Mouse (Mus musculus): Measurements from ENCODE around the gene Mrpl53. TPM values are rescaled to one million over a fixed set of nuclear protein-coding genes. Genes with fewer than 3 reads are reported as not detected.

Mrpl53 gene
- total and polyA plus RNA-seq, 3 experiments: 52.2 to 74.0 (median 55.5) TPM

DNA sequence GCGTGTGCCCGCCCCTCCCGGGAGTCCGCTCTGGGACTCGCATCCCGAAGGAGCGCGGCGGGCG is 38.8 kb upstream of the Mrpl53 start, which contains the start of gene Tlx2:
Tlx2 (minus strand) TSS at position 47 of the 64 bp plus-strand sequence.
- no peak for DNase-seq (ENCODE audit: extremely low read depth)
- Histone ChIP-seq H3K9ac (ENCODE audit: insufficient read depth, low read depth) (no peak within 1 kb of the TSS), H3K27ac (ENCODE audit: insufficient read depth, low read depth) (no peak within 1 kb of the TSS), H3K36me3 (replicated peaks in 1 of 2; ENCODE audit: control insufficient read depth in 1 of 2, insufficient read depth in 1 of 2, low read length in 1 of 2) (peaks cover 0 to 20% of the 10 kb centered on the region in 2 experiments), H3K4me1 (ENCODE audit: control insufficient read depth in 1 of 2, insufficient read depth in 2 of 2) (no peaks in the 10 kb centered on the region), H3K4me2 (ENCODE audit: insufficient read depth, low read depth, poor library complexity, severe bottlenecking) (no peak within 1 kb of the TSS), H3K79me2 (replicated peaks; ENCODE audit: control insufficient read depth, extremely low read depth, insufficient read depth, poor library complexity, severe bottlenecking) (no peaks in the 10 kb centered on the region), H3K4me3 (replicated peaks in 1 of 3; ENCODE audit: low read depth in 2 of 3, low read length in 2 of 3, poor library complexity in 1 of 3) (no peak within 1 kb of the TSS), H3K27me3 (replicated peaks) (no peaks in the 10 kb centered on the region), H3K9me3 (replicated peaks; ENCODE audit: low read length) (peaks cover 33% of the 10 kb centered on the region)
- in situ Hi-C loops (cut with MboI; ENCODE audit: low pct_ligation_motif_present, low pct_unique_long_range_greater_than_20kb, low sequenced_read_pairs): no loop called here
- dilution Hi-C loops (cut with MboI; ENCODE audit: extremely low pct_ligation_motif_present, extremely low pct_unique_long_range_greater_than_20kb, low sequenced_read_pairs): no loop called here
- TF ChIP-seq CTCF (conservative IDR thresholded peaks at IDR 0.05 in 1 of 2, IDR thresholded peaks at IDR 0.05 in 1 of 2; ENCODE audit: low read depth in 2 of 2, low read length in 2 of 2) (no peak), KAT2A (IDR thresholded peaks at IDR 0.05; ENCODE audit: insufficient replicate concordance, low read length) (no peak), EP300 (IDR thresholded peaks at IDR 0.05; ENCODE audit: low read length) (no peak), IRF4 (IDR thresholded peaks at IDR 0.05; ENCODE audit: low read depth, low read length) (no peak), MXI1 (IDR thresholded peaks at IDR 0.05; ENCODE audit: low read depth, low read length) (no peak), MAFK (IDR thresholded peaks at IDR 0.05; ENCODE audit: insufficient replicate concordance, low read length) (no peak), SMC3 (IDR thresholded peaks at IDR 0.05; ENCODE audit: low read depth, low read length) (no peak), ZC3H11A (IDR thresholded peaks at IDR 0.05; ENCODE audit: low read depth, low read length) (no peak), CHD1 (IDR thresholded peaks at IDR 0.05; ENCODE audit: low read depth, low read length) (no peak), E2F4 (IDR thresholded peaks at IDR 0.05; ENCODE audit: insufficient replicate concordance, low read depth, low read length) (no peak), ELF1 (IDR thresholded peaks at IDR 0.05; ENCODE audit: low read depth, low read length) (no peak), PAX5 (IDR thresholded peaks at IDR 0.05; ENCODE audit: low read length) (no peak)

DNA sequence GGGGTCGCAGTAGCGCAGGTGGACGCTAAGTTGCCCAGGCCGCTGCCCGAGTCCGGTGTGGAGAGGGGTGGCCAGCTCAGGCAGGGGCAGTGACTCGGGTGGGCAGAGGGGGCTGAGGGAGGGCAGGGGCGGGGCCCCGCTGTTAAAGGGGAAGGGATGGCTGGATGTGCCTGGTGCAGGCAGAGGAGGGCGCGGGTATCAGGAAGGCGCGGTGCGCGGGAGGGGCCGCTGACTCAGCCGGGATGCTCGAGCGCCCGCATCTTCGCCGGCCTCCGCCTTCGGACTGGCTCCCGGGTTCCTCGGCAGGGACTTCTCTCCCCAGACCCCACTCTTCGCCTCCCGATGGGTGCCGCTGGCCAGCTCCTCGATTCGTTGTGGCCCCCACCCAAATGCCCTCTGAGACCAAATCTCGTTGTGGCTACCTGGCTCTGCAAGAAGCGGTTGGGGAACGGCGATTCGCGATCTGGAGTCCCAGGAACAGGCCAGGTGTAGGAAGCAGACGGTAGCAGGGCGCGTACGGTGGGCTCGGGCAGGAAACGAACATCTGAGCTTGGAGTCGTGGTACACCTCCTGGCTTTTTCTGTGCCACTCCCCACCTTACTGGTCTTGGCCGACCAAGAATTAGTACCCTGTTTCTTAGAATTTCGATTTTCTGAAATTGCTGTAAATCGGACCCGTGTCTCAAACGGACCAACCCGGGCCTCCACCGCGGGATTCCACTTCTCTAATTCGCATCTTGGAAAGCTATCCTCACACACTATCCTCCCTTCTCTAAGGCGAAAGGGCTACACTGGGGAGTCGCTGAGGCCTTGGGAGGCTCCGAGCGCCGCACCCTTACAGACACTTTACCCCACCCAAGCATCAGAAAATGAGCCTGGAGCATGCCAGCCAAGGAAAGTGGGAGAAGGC is 38.3 kb upstream of the Mrpl53 start:
- no peaks in the 10 kb centered on the region for H3K27me3 ChIP-seq (replicated peaks)
- H3K4me3 ChIP-seq (replicated peaks in 1 of 3; ENCODE audit: low read depth in 2 of 3, low read length in 2 of 3, poor library complexity in 1 of 3): no peak overlapping the region
- H3K36me3 ChIP-seq (replicated peaks in 1 of 2; ENCODE audit: control insufficient read depth in 1 of 2, insufficient read depth in 1 of 2, low read length in 1 of 2): peaks cover 0 to 18% of the 10 kb centered on the region in 2 experiments
- H3K9ac ChIP-seq (ENCODE audit: insufficient read depth, low read depth): no peak overlapping the region
- H3K9me3 ChIP-seq (replicated peaks; ENCODE audit: low read length): peaks cover 33% of the 10 kb centered on the region
- H3K79me2 ChIP-seq (replicated peaks; ENCODE audit: control insufficient read depth, extremely low read depth, insufficient read depth, poor library complexity, severe bottlenecking): no peaks in the 10 kb centered on the region
- DNase-seq (ENCODE audit: extremely low read depth): no peak
- no peak overlapping the region for H3K4me2 ChIP-seq (ENCODE audit: insufficient read depth, low read depth, poor library complexity, severe bottlenecking)
- no peak overlapping the region for H3K27ac ChIP-seq (ENCODE audit: insufficient read depth, low read depth)
- in situ Hi-C loops (cut with MboI; ENCODE audit: low pct_ligation_motif_present, low pct_unique_long_range_greater_than_20kb, low sequenced_read_pairs): no loop called here
- no peaks in the 10 kb centered on the region for H3K4me1 ChIP-seq (ENCODE audit: control insufficient read depth in 1 of 2, insufficient read depth in 2 of 2)
- dilution Hi-C loops (cut with MboI; ENCODE audit: extremely low pct_ligation_motif_present, extremely low pct_unique_long_range_greater_than_20kb, low sequenced_read_pairs): no loop called here
- no peak for TF ChIP-seq ZC3H11A (IDR thresholded peaks at IDR 0.05; ENCODE audit: low read depth, low read length)
- no peak for TF ChIP-seq MAZ (IDR thresholded peaks at IDR 0.05; ENCODE audit: low read depth, low read length)
- no peak for TF ChIP-seq RCOR1 (conservative IDR thresholded peaks at IDR 0.05; ENCODE audit: low read depth, low read length)
- no peak for TF ChIP-seq NELFE (IDR thresholded peaks at IDR 0.05; ENCODE audit: low read depth, low read length)
- TF ChIP-seq CHD1 (IDR thresholded peaks at IDR 0.05; ENCODE audit: low read depth, low read length): no peak
- TF ChIP-seq KAT2A (IDR thresholded peaks at IDR 0.05; ENCODE audit: insufficient replicate concordance, low read length): no peak
- no peak for TF ChIP-seq E2F4 (IDR thresholded peaks at IDR 0.05; ENCODE audit: insufficient replicate concordance, low read depth, low read length)
- TF ChIP-seq MXI1 (IDR thresholded peaks at IDR 0.05; ENCODE audit: low read depth, low read length): no peak
- no peak for TF ChIP-seq PAX5 (IDR thresholded peaks at IDR 0.05; ENCODE audit: low read length)
- no peak for TF ChIP-seq ZNF384 (IDR thresholded peaks at IDR 0.05; ENCODE audit: low read depth, low read length)
- TF ChIP-seq USF2 (conservative IDR thresholded peaks at IDR 0.05; ENCODE audit: low read depth, low read length): no peak
- TF ChIP-seq TBP (conservative IDR thresholded peaks at IDR 0.05; ENCODE audit: low read depth, low read length): no peak
- no peak for TF ChIP-seq EP300 (IDR thresholded peaks at IDR 0.05; ENCODE audit: low read length)
- no peak for TF ChIP-seq USF1 (IDR thresholded peaks at IDR 0.05; ENCODE audit: low read depth, low read length)
- TF ChIP-seq ZKSCAN1 (IDR thresholded peaks at IDR 0.05; ENCODE audit: borderline replicate concordance, low read depth, low read length): no peak
- no peak for TF ChIP-seq ZMIZ1 (IDR thresholded peaks at IDR 0.05; ENCODE audit: low read depth, low read length)

Measured in CH12.LX (cell line).